Mouse (Mus musculus) kidney, embryonic 15.5 days (tissue): ENCODE results near the gene Ifitm1. TPM values are rescaled to one million over a fixed set of nuclear protein-coding genes. Genes with fewer than 3 reads are reported as not detected.
A peak's percentile ranks its signal among the peaks of the same experiment; 100 is the strongest.

ENCODE experiments used
- ATAC-seq: fragments of 200-750 bp; cut with Nextera tagmentation; replicated peaks from 2 replicates; pipeline ENCODE4 v1.8.0; 2017; ENCODE audit warnings: moderate TSS enrichment; ENCODE audit not compliant: low FRiP score
- H3K27ac ChIP-seq: fragments of 300-500 bp; sonication (generic); 2 replicates; pipeline ENCODE4 v1.5.1; 2015; ENCODE audit warnings: mild to moderate bottlenecking, inconsistent platforms
- H3K27me3 ChIP-seq: fragments of 300-500 bp; sonication (generic); 2 replicates; pipeline ENCODE4 v1.6.1; 2015; ENCODE audit warnings: inconsistent platforms
- H3K36me3 ChIP-seq: fragments of 300-500 bp; sonication (generic); 2 replicates; pipeline ENCODE4 v1.6.1; 2015; ENCODE audit warnings: inconsistent platforms
- H3K4me1 ChIP-seq: fragments of 300-500 bp; sonication (generic); 2 replicates; pipeline ENCODE4 v1.6.1; 2015; ENCODE audit warnings: inconsistent platforms
- H3K4me2 ChIP-seq: fragments of 300-500 bp; sonication (generic); 2 replicates; pipeline ENCODE4 v1.6.1; 2015; ENCODE audit warnings: moderate library complexity, mild to moderate bottlenecking, inconsistent platforms
- H3K4me3 ChIP-seq: fragments of 300-500 bp; sonication (generic); replicated peaks from 2 replicates; pipeline ENCODE4 v1.5.1; 2015; ENCODE audit warnings: mild to moderate bottlenecking, inconsistent platforms
- H3K9ac ChIP-seq: fragments of 300-500 bp; sonication (generic); 2 replicates; pipeline ENCODE4 v1.6.1; 2015; ENCODE audit warnings: mild to moderate bottlenecking, inconsistent platforms
- H3K9me3 ChIP-seq: fragments of 300-500 bp; sonication (generic); replicated peaks from 2 replicates; pipeline ENCODE4 v1.6.1; 2016; ENCODE audit warnings: inconsistent platforms
- WGBS: fragments of 180-500 bp; shearing (Covaris S2); methylation state at CpG from one replicate; pipeline ENCODE4 v1.1.7; 2015; ENCODE audit warnings: mixed read lengths; 5-methylcytosine and 5-hydroxymethylcytosine counted together
- polyA plus RNA-seq: library from polyadenylated mRNA; unstranded; fragments of >200 nt; fragmentation: Nextera tagmentation; extraction: Ambion mirVana; gene quantifications from 2 replicates; pipeline ENCODE4 v1.2.1, GENCODE M21; 2015

Ifitm1 gene
- polyA plus RNA-seq, 1 experiment from 2014 or later, result 59.7 TPM

DNA sequence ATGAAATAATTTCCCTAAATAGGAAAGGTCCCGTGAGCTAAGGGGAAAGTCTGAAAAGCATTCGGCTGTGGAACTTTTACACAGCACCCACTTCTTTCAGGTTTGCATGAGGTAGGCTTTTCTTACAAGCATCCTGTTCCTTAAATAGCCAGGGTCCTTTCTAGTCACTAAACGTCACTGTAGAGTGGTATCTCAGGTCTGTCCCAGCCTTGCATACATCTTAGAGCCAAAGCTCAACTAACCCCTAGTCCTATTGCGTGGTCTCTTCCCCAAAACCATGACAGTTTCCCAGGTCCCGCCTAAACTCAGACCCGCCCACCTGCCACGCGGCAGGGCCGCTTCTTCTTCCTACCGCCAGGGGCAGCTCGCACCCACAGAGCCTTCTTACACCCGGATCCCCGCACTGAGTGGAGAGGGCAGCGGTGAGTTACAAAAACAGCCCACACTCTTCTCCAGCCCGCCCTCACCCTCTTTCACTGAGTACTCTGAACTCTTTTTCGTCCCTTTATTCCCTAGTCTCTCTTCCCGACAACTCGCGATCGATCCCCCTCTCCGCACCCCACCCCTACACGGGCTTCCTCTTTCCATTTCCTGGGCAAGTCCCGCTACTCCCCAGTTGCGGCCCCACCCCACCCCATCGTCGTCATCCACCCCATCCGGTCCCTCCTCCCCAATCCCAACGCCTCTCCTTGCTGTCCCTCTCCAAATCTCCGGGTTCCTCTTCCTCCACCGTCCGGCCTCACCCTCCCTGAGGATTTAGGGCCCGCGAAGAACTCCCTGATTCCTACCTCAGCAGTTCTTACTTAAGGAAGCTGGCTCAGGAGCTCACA is 25.6 kb upstream of the Ifitm1 start, which contains the start of gene Pgghg:
Gene Pgghg, plus strand, starts transcription at position 170 of the 830 bp plus-strand sequence.
- Histone ChIP-seq H3K36me3 (peaks cover 19% of the 10 kb centered on the region), H3K4me3 (peak within 1 kb of the TSS; percentile 62), H3K9me3 (no peaks in the 10 kb centered on the region), H3K27ac (peak within 1 kb of the TSS; percentile 95), H3K9ac (peak within 1 kb of the TSS; percentile 70), H3K4me2 (peak within 1 kb of the TSS; percentile 71), H3K4me1 (peaks cover 34% of the 10 kb centered on the region), H3K27me3 (peaks cover 11% of the 10 kb centered on the region; the same call in 1 of the 2 replicates)
- 3% methylated on average over 33 of the region's 33 CpGs for WGBS
- ATAC-seq, result peak; percentile 88

DNA sequence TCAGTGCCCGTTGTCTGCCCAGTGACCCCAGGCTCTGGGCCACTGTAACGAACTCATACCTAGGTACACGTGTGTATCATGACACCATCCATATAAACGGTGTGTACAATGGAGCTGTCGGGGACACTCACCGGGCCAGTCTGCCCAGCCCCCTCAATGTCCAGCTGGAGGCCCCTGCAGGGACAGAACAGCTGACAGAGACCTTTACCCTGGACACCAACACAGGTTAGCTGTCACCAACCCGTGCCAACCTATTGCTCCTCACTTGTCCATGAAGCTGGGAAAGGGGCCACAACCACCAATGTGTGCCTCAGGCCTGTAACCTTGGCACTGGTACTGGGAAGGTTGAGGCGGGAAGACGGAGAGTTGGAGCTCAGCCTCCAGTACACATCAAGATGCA is 24.7 kb upstream of the Ifitm1 start:
- H3K36me3 ChIP-seq, result peaks cover 28% of the 10 kb centered on the region
- peak overlapping the region; percentile 70 for H3K9ac ChIP-seq
- 45% methylated on average over 9 of the region's 9 CpGs for WGBS
- peak overlapping the region; percentile 62 for H3K4me3 ChIP-seq
- H3K4me1 ChIP-seq, result peaks cover 34% of the 10 kb centered on the region
- H3K4me2 ChIP-seq, result peak overlapping the region; percentile 71
- no peaks in the 10 kb centered on the region for H3K9me3 ChIP-seq
- 0 out of 2 replicates have a peak, but pooled peaks cover 4% of the 10 kb centered on the region for H3K27me3 ChIP-seq
- peak overlapping the region; percentile 95 for H3K27ac ChIP-seq
- ATAC-seq, result no peak

DNA sequence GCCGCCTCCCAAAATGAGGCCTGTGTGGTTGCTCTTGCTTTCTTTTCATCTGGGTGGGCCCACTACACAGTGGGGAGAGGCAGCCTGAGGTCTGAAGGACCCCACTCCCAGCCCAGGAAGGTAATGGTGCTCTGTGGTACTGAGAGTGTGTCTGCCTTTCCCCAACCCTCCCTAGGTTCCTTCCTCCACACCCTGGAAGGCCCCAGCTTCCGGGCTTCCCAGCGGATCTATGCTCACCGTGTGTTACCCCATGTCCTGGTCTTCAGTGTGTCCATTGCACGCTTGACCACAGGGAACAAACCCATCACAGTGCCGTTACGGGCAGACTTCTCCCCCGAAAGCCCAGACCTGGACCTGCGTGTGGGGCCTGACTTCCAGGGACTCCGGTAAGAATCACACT is 24.2 kb upstream of the Ifitm1 start:
- 90% methylated on average over 10 of the region's 10 CpGs for whole genome bisulfite sequencing
- no peak for ATAC-seq
- Histone ChIP-seq H3K4me3 (0 out of 2 replicates have a peak overlapping the region, but pooled peaks have one; percentile 62), H3K4me1 (peaks cover 34% of the 10 kb centered on the region), H3K9ac (peak overlapping the region; percentile 70), H3K36me3 (peaks cover 33% of the 10 kb centered on the region), H3K27ac (peak overlapping the region; percentile 95; the same call in 1 of the 2 replicates), H3K4me2 (0 out of 2 replicates have a peak overlapping the region, but pooled peaks have one; percentile 71), H3K27me3 (0 out of 2 replicates have a peak, but pooled peaks cover 2% of the 10 kb centered on the region), H3K9me3 (no peaks in the 10 kb centered on the region)

DNA sequence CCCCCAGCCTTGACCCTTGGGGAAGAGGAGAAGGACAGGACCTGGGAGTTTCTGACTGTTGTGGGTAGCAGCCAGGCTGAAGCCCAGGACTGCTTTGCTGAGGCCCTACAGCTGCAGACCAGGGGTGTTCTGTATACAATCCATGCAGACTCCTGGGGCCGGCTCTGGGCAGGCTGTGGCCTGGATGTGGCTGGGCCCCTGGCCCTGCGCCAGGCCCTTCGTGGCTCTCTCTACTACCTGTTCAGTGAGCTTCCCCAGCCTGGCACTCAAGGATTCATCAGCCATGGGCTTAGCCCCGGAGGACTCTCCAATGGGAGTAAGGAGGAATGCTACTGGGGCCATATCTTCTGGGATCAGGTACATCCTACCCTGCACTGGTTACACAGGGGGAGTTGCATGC is 23.7 kb upstream of the Ifitm1 start:
- Histone ChIP-seq H3K36me3 (peaks cover 39% of the 10 kb centered on the region), H3K9ac (no peak overlapping the region), H3K4me1 (peaks cover 34% of the 10 kb centered on the region), H3K27ac (no peak overlapping the region), H3K27me3 (no peaks in the 10 kb centered on the region), H3K9me3 (no peaks in the 10 kb centered on the region), H3K4me3 (no peak overlapping the region), H3K4me2 (no peak overlapping the region)
- ATAC-seq, result no peak
- 77% methylated on average over 4 of the region's 4 CpGs for WGBS

DNA sequence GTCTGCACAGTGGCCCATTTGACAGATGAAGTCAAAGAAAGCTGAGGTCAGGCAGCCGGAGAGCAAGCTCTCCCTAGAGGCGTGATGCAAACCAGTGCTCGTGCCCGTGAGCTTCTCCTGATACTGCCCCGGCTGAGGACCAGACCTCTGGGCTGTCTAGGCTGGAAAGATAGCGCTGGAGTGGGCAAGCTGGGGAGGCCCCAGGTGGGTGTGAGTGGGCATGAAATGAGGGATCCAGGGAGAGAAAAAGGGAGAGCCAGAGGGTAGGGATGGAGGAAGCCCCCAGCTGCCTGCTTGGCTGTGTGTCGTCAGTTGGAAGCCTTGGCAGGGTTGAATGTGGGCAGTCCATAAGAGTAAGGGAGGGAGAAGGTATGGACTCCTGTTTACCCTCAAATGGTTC is 22.8 kb upstream of the Ifitm1 start:
- no peak for ATAC-seq
- peaks cover 31% of the 10 kb centered on the region for H3K4me1 ChIP-seq
- no peaks in the 10 kb centered on the region for H3K9me3 ChIP-seq
- H3K27ac ChIP-seq, result no peak overlapping the region
- H3K4me2 ChIP-seq, result no peak overlapping the region
- no peaks in the 10 kb centered on the region for H3K27me3 ChIP-seq
- H3K4me3 ChIP-seq, result no peak overlapping the region
- WGBS, result 88% methylated on average over 7 of the region's 7 CpGs
- no peak overlapping the region for H3K9ac ChIP-seq
- peaks cover 47% of the 10 kb centered on the region for H3K36me3 ChIP-seq

DNA sequence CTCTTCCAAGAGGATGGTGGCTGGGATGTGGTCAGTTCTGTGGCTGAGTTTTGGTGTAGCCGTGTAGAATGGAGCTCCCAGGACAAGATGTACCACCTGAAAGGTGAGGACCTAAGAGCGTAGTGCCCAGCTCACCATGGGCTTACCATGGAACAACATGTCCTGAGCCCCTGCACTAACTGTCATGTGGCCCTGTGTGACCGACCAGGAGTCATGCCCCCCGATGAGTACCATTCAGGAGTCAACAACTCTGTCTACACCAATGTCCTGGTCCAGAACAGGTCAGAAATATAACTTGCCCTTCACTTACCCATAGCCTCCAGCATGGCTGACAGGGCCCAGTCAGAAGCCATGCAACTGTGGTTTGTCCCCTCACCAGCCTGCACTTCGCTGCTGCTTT is 21.8 kb upstream of the Ifitm1 start:
- Histone ChIP-seq H3K9ac (no peak overlapping the region), H3K4me1 (peaks cover 26% of the 10 kb centered on the region), H3K9me3 (no peaks in the 10 kb centered on the region), H3K36me3 (peaks cover 55% of the 10 kb centered on the region), H3K27me3 (no peaks in the 10 kb centered on the region), H3K4me3 (no peak overlapping the region), H3K4me2 (no peak overlapping the region), H3K27ac (no peak overlapping the region)
- WGBS, result 91% methylated on average over 5 of the region's 5 CpGs
- no peak for ATAC-seq

DNA sequence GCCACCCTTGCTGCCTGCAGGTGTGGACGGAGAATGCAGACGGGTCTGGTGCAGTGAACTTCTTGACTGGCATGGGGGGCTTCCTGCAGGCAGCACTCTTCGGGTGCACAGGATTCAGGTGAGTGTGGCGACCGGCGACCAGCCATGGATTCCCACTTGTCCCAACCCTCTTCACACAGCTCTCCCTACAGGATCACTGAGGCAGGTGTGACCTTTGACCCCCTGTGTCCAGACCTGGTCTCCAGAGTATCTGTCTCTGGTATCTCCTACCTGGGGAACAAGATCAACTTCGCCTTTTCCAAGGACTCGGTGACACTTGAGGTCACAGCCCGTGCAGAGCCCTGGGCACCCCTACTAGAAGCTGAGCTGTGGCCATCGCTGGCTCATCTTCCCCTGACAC is 20.7 kb upstream of the Ifitm1 start:
- no peak overlapping the region for H3K4me3 ChIP-seq
- peaks cover 28% of the 10 kb centered on the region for H3K4me1 ChIP-seq
- H3K27me3 ChIP-seq, result no peaks in the 10 kb centered on the region
- H3K27ac ChIP-seq, result no peak overlapping the region
- no peak for ATAC-seq
- no peaks in the 10 kb centered on the region for H3K9me3 ChIP-seq
- WGBS, result 91% methylated on average over 10 of the region's 10 CpGs
- no peak overlapping the region for H3K4me2 ChIP-seq
- H3K9ac ChIP-seq, result no peak overlapping the region
- H3K36me3 ChIP-seq, result peaks cover 55% of the 10 kb centered on the region

DNA sequence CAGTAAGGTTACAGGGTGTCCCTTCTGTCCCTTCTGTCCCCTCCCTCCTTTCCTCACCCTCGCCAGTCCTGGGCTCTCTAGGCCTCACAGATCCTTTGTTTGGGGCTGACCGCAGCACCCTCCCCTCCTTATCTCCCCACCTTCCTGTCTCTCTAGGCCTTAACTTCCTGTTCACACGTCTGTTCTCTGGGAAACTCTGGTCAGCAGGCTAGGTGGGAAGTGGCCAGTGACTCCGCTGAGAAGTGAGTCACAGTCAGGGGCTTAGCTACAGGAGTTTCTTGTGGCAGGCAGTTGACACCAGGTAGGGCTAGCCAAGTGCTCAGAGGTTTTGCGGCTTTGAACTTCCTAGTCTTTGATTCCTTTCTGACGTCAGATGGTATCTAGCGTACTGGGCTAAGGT is 20.0 kb upstream of the Ifitm1 start:
- H3K4me2 ChIP-seq, result no peak overlapping the region
- H3K9me3 ChIP-seq, result no peaks in the 10 kb centered on the region
- H3K4me1 ChIP-seq, result peaks cover 33% of the 10 kb centered on the region
- no peak overlapping the region for H3K4me3 ChIP-seq
- 54% methylated on average over 7 of the region's 7 CpGs for WGBS
- 0 out of 2 replicates have a peak overlapping the region, but pooled peaks have one; percentile 42 for H3K27ac ChIP-seq
- H3K36me3 ChIP-seq, result peaks cover 55% of the 10 kb centered on the region
- H3K9ac ChIP-seq, result peak overlapping the region; percentile 3; the same call in 1 of the 2 replicates
- H3K27me3 ChIP-seq, result no peaks in the 10 kb centered on the region
- no peak for ATAC-seq

DNA sequence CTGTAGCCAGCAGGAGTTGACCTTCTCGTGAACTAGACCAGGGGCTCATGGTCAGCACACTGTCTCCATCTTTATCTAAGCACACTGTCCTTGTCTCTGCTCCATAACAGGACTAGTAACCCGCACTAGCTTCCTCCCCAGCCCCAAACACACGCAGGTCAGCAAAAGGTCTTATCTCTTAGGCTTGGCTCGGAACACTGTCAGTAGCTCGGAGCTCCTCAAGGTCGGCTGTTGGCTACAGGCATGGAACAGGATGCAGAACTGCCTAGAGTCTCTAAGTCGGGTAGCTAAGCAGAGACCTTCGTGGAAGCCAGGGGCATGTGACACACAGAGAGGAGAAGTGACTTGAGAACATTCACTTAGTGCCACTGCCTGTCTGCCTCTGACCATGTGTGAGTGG is 18.9 kb upstream of the Ifitm1 start:
- Histone ChIP-seq H3K36me3 (peaks cover 63% of the 10 kb centered on the region), H3K4me1 (peaks cover 34% of the 10 kb centered on the region), H3K27ac (no peak overlapping the region), H3K27me3 (no peaks in the 10 kb centered on the region), H3K9ac (no peak overlapping the region), H3K4me3 (no peak overlapping the region), H3K4me2 (no peak overlapping the region), H3K9me3 (no peaks in the 10 kb centered on the region)
- no peak for ATAC-seq
- WGBS, result 86% methylated on average over 8 of the region's 8 CpGs

DNA sequence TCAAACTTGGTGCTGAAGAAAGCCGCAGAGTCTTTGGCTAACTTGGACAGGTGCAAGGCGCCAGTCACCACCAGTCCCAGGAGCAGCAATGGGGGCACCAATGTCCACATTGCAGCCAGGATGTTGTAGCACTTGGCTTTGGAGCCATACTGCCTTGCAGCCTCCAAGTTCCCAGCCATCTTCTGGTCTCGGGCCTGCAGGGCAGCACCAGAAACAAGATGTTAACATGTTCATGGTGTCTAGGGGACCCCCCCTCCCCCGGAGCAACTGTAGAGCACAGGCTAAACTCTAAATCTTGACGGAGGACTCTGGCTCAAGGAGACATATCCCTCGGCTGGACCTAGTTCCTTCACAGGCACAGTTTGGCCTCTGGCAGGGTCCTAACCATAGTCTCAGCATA is 17.8 kb upstream of the Ifitm1 start:
- 87% methylated on average over 6 of the region's 6 CpGs for WGBS

DNA sequence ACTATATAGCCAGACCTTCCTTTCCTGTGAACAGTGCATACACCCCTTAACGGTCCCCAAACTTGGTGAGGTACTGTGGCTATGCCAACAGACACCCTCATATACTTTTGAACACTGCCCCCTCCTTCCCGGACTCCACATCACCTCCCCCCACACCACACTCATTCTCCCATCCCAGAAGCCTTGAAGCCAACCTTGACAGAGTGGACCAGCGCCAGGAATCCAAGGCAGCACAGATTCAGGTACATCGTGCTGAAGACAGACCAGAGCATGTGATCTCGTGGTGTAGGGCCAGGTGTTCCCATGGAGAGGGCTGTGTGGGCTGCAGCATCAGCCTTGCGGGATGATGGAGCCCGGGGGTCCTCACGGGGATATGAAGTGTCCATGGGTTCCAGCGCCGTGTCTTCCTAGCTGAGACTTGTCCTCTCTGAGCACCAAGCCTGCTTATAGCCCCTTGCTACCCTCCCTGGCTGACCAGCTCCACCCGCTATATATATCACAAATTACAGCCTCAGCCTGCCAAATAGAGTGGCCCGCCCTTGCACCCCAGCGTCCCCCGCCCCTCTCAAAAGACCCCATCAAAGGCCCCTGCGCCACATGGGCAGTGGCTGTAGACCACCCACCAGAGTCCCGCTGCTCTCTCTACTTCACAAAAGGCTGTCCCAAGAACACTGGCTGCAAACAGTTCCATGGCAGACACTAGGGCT is 17.0 kb upstream of the Ifitm1 start, which contains the start of gene Ifitm5:
Gene Ifitm5, minus strand, starts transcription at position 468 of the 707 bp plus-strand sequence.
- Histone ChIP-seq H3K4me3 (no peak within 1 kb of the TSS), H3K36me3 (peaks cover 60% of the 10 kb centered on the region), H3K27me3 (no peaks in the 10 kb centered on the region), H3K9ac (no peak within 1 kb of the TSS), H3K9me3 (no peaks in the 10 kb centered on the region), H3K4me1 (peaks cover 51% of the 10 kb centered on the region), H3K27ac (peak within 1 kb of the TSS; percentile 78; the same call in 1 of the 2 replicates), H3K4me2 (peak within 1 kb of the TSS; percentile 29; the same call in 1 of the 2 replicates)
- ATAC-seq, result no peak
- 50% methylated on average over 16 of the region's 16 CpGs for WGBS

More for the DNA sequence above, 17.8 kb upstream of the Ifitm1 start:
- no peak overlapping the region for H3K4me3 ChIP-seq
- no peak overlapping the region for H3K27ac ChIP-seq
- no peak for ATAC-seq
- no peak overlapping the region for H3K4me2 ChIP-seq
- H3K36me3 ChIP-seq, result peaks cover 65% of the 10 kb centered on the region
- no peaks in the 10 kb centered on the region for H3K9me3 ChIP-seq
- H3K27me3 ChIP-seq, result no peaks in the 10 kb centered on the region
- no peak overlapping the region for H3K9ac ChIP-seq
- H3K4me1 ChIP-seq, result peaks cover 45% of the 10 kb centered on the region

DNA sequence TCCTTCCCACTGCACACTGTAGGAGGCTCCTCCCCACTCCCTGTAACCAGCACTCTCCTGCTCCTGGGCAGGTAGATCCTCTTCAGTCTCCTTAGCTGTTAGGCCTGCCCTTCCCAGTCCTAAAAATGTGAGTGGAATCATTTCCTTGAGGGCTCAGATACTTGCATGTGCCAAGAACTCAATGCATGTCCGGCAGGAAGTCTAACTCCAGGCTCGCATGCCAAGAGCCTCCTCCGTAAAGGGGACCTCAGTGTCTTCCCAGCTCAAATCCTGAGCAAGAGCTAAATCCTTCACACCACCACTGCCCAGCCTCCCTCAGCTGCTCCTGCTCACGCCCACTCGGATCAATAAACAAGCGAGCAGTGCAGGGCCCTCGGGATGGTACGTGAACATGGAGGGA is 16.0 kb upstream of the Ifitm1 start:
- peak overlapping the region; percentile 78; the same call in 1 of the 2 replicates for H3K27ac ChIP-seq
- H3K4me2 ChIP-seq, result peak overlapping the region; percentile 29; the same call in 1 of the 2 replicates
- H3K4me3 ChIP-seq, result no peak overlapping the region
- ATAC-seq, result no peak
- H3K9ac ChIP-seq, result no peak overlapping the region
- no peaks in the 10 kb centered on the region for H3K27me3 ChIP-seq
- peaks cover 59% of the 10 kb centered on the region for H3K4me1 ChIP-seq
- peaks cover 49% of the 10 kb centered on the region for H3K36me3 ChIP-seq
- 20% methylated on average over 8 of the region's 8 CpGs for WGBS
- H3K9me3 ChIP-seq, result no peaks in the 10 kb centered on the region
